ENCODE assay signal across 11 mouse cellular contexts in genomic region chr17:75018142-75018541, GRCm38 (mm10).
"Had no signal": no experiment of that assay in that cellular context is flagged by ENCODE, and none has a peak within 500 bp of the region (broad histone marks: within the 10 kb centered on the region; RNA-seq: fewer than 3 reads in every experiment).

No protein-coding gene starts in this region.

- H3K9ac ChIP-seq: limb, embryonic 12.5 days; liver, embryonic 14.5 days; neural tube, embryonic 15.5 days had no signal

- H3K9me3 ChIP-seq: limb, embryonic 12.5 days; neural tube, embryonic 15.5 days had no signal

- DNase-seq: kidney, adult 8-10 months; layer of hippocampus, adult 9-11 months; layer of hippocampus, postnatal 36 days; lung, adult 18-20 months; right cerebral cortex, adult 18-20 months; right cerebral cortex, postnatal 25 days had no signal

- H3K4me3 ChIP-seq: limb, embryonic 12.5 days; myocyte; neural tube, embryonic 15.5 days had no signal

- H3K36me3 ChIP-seq: neural tube, embryonic 15.5 days had no signal

- H3K27ac ChIP-seq: limb, embryonic 12.5 days; liver, embryonic 14.5 days; neural tube, embryonic 15.5 days; stomach, postnatal 0 days had no signal

- H3K4me2 ChIP-seq: limb, embryonic 12.5 days; neural tube, embryonic 15.5 days had no signal

- H3K27me3 ChIP-seq: limb, embryonic 12.5 days; neural tube, embryonic 15.5 days had no signal
